19 mouse cellular contexts compared by ENCODE assay signal in the genomic region with DNA sequence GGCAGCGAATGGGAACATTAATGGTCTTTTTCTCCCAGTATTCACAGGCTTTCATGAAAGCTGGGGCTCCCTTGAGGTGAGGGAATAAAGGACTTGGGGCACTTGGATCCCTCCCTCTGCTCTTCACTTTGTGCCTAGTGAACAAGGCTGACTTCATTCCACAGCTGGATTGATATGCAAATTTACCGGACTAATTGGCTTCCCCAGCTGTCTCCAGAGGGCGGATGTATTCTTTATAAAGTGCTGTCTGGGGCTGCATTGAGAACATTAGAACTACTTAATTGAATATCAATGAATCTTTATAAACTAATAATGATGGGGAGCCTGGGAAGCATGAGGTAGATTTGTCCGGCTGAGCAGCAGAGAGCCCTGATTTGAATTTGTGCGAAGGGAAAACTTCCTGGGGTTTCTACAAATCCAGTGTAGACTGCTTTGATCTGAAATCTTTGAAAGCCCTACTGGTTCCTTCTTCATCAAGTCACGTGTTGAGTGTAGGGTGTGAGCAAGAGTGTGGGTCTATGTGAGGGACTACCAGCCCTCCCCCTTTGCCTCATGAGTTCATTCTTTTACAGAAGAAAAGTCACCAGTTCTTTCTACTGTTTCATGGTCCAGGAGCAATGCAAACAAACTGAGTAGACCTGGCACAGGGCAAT. TPM values are rescaled to one million over a fixed set of nuclear protein-coding genes. Genes with fewer than 3 reads are reported as not detected.
DNase-seq lines count a peak whose midpoint lies in the region; ATAC-seq and TF ChIP-seq lines count a peak whose summit lies in the region.
"Had no signal": no experiment of that assay in that cellular context is flagged by ENCODE, and none has a peak within 500 bp of the region (broad histone marks: within the 10 kb centered on the region; RNA-seq: fewer than 3 reads in every experiment).

No protein-coding gene starts in this region.

- no peak overlapping the region for H3K4me2 ChIP-seq in forebrain, embryonic 15.5 days (replicated peaks)
- H3K4me2 ChIP-seq in midbrain, embryonic 12.5 days (replicated peaks), result no peak overlapping the region

- TF ChIP-seq CTCF in brain, embryonic 14.5 days (IDR thresholded peaks at IDR 0.05; ENCODE audit: borderline replicate concordance, extremely low read depth, insufficient read depth, insufficient read length), result no peak
- no peak for TF ChIP-seq CTCF in gastrocnemius, adult 2 months (IDR thresholded peaks at IDR 0.05)

- ATAC-seq in forebrain, embryonic 15.5 days (replicated peaks), result peak; percentile 91
- ATAC-seq in midbrain, embryonic 12.5 days (ENCODE audit: low FRiP score, low read depth), result peak; percentile 90
- ATAC-seq: activated CD4-positive, CD25-positive, alpha-beta regulatory T cell, adult 4 months; intestine, embryonic 16.5 days had no signal

- intact Hi-C loops in gastrocnemius, adult 2 months (cut with DNase I), result no loop called here

- 17% methylated on average over 6 of the region's 6 CpGs for WGBS in forebrain, embryonic 15.5 days
- 26% methylated on average over 6 of the region's 6 CpGs for WGBS in midbrain, embryonic 12.5 days
- WGBS in limb, embryonic 10.5 days, result 31% methylated on average over 6 of the region's 6 CpGs

- DNase-seq in ES-CJ7 (ENCODE audit: low read depth, low spot score), result peak; percentile 62
- peak; percentile 90 for DNase-seq in brain, embryonic 14.5 days (ENCODE audit: low read depth)
- DNase-seq in limb, embryonic 10.5 days (ENCODE audit: low spot score), result no peak
- DNase-seq in lung, postnatal 25 days (ENCODE audit: low spot score), result no peak
- no peak for DNase-seq in gastrocnemius, adult 2 months
- no peak for DNase-seq in urinary bladder, postnatal 25 days (ENCODE audit: low spot score)
- DNase-seq: B cell, adult 2 months; cerebellum, adult 9-11 months; heart, adult 11 months; kidney, postnatal 14 days; left cerebral cortex, postnatal 4 days; lung, postnatal 10 days; right cerebral cortex, postnatal 14 days had no signal

- H3K27ac ChIP-seq in forebrain, embryonic 15.5 days (replicated peaks), result no peak overlapping the region
- no peak overlapping the region for H3K27ac ChIP-seq in midbrain, embryonic 12.5 days (replicated peaks)
- no peak overlapping the region for H3K27ac ChIP-seq in limb, embryonic 10.5 days
- H3K27ac ChIP-seq in gastrocnemius, adult 2 months, result no peak overlapping the region
- H3K27ac ChIP-seq: liver, embryonic 14.5 days had no signal

- H3K27me3 ChIP-seq in forebrain, embryonic 15.5 days, result no peaks in the 10 kb centered on the region
- no peaks in the 10 kb centered on the region for H3K27me3 ChIP-seq in midbrain, embryonic 12.5 days
- no peaks in the 10 kb centered on the region for H3K27me3 ChIP-seq in limb, embryonic 10.5 days (ENCODE audit: low read depth, poor library complexity, severe bottlenecking)

- no peak overlapping the region for H3K4me3 ChIP-seq in forebrain, embryonic 15.5 days
- H3K4me3 ChIP-seq in midbrain, embryonic 12.5 days, result no peak overlapping the region
- no peak overlapping the region for H3K4me3 ChIP-seq in limb, embryonic 10.5 days
- no peak overlapping the region for H3K4me3 ChIP-seq in gastrocnemius, adult 2 months

- H3K9ac ChIP-seq in forebrain, embryonic 15.5 days (replicated peaks), result no peak overlapping the region
- H3K9ac ChIP-seq in midbrain, embryonic 12.5 days (replicated peaks), result no peak overlapping the region
- H3K9ac ChIP-seq: liver, embryonic 14.5 days had no signal

- H3K4me1 ChIP-seq in forebrain, embryonic 15.5 days, result no peaks in the 10 kb centered on the region
- no peaks in the 10 kb centered on the region for H3K4me1 ChIP-seq in midbrain, embryonic 12.5 days
- H3K4me1 ChIP-seq in limb, embryonic 10.5 days, result no peaks in the 10 kb centered on the region

- no peaks in the 10 kb centered on the region for H3K36me3 ChIP-seq in forebrain, embryonic 15.5 days
- no peaks in the 10 kb centered on the region for H3K36me3 ChIP-seq in midbrain, embryonic 12.5 days
- no peaks in the 10 kb centered on the region for H3K36me3 ChIP-seq in limb, embryonic 10.5 days
- H3K36me3 ChIP-seq: G1E had no signal

- TF ChIP-seq POLR2A in brain, embryonic 14.5 days (IDR thresholded peaks at IDR 0.05; ENCODE audit: borderline replicate concordance, extremely low read depth, insufficient read depth, insufficient read length, poor library complexity, severe bottlenecking), result no peak

- no peaks in the 10 kb centered on the region for H3K9me3 ChIP-seq in forebrain, embryonic 15.5 days
- no peaks in the 10 kb centered on the region for H3K9me3 ChIP-seq in midbrain, embryonic 12.5 days
- no peaks in the 10 kb centered on the region for H3K9me3 ChIP-seq in limb, embryonic 10.5 days (replicated peaks)
- H3K9me3 ChIP-seq: G1E had no signal

RNA-seq across cellular contexts. Expression of a gene that starts 37.5 kb away (rescaled TPM):
- 3.8 and 5.5 TPM in 2 replicates for polyA plus RNA-seq in brain, embryonic 14.5 days (2012; rRNA removed)
- 0.64 and 3.7 TPM in 2 replicates for polyA plus RNA-seq in forebrain, embryonic 15.5 days (2015; fragmentation: Nextera tagmentation; extraction: Ambion mirVana)
- polyA plus RNA-seq in midbrain, embryonic 12.5 days (2016; fragmentation: Nextera tagmentation; extraction: Ambion mirVana), result 0.78 and 1.1 TPM in 2 replicates
- 0.16 and 3.5 TPM in 2 replicates for polyA plus RNA-seq in limb, embryonic 10.5 days (2016; fragmentation: Nextera tagmentation; extraction: Ambion mirVana)
- not detected for total RNA-seq in gastrocnemius, adult 2 months (2021)
- polyA plus RNA-seq: activated CD4-positive, CD25-positive, alpha-beta regulatory T cell, adult 4 months; G1E had no signal

Comparison
In these comparisons a context has a peak if more than half of its experiments do, and no peak if none do; other contexts are left out.
1. DNase-seq: peak in ES-CJ7 (single experiment) and brain, embryonic 14.5 days (single experiment); none in limb, embryonic 10.5 days (single experiment), lung, postnatal 25 days (single experiment), gastrocnemius, adult 2 months (single experiment) and urinary bladder, postnatal 25 days (single experiment).